Mouse (Mus musculus) cerebellum, adult 11-12 months (tissue): ENCODE measurements at regions not wholly inside any gene's neighbourhood (a gene's known extent, or its start where the extent isn't known, plus 50 kb on each side); places are given as distances from the start of the nearest gene placed in this dataset.
A peak's percentile ranks its signal among the peaks of the same experiment; 100 is the strongest.

ENCODE experiments used
- DNase-seq: peaks from one replicate; pipeline ENCODE4 v3.0.0; 2022

DNA sequence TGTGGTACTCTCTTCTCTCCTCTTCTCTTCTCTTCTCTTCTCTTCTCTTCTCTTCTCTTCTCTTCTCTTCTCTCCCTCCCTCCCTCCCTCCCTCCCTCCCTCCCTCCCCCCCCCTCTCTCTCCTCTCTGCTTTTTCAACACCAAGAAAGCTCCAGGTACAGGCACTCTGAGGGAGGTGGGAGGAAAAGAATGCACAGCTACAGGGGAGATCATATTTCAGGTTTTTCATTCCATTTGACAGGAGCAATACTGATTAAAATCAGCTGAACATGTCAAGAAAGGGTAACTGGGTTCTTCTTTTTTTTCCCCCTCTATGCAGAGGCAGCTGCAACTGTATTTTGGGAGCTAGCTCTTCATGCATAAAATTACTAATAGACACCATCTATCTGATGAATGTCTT lies 368.8 kb upstream of the Rack1 start:
- DNase-seq = no peak

- DNase-seq = no peak
Measured at GRCm38 (mm10) chr11:48427423-48427822, 372.7 kb upstream of the Rack1 start.

DNA sequence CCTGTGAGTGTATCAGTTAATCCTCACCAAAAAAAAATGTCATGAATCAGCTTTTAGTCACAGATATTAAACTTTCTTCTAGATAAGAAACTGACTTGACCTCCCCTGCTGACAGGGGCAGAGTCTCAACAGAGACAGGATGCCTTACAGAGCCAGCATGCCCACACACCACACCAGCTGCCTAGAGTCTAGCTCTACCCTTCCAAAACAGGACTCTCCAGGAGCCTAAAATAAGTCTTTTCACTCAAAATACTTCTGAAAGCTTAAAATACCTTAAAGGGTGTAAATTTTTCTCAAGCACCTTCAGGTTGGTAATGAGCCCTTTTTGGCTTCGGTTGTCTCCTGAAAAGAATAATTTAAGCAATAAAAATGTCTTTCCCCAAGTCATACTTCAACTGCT lies 373.7 kb upstream of the Rack1 start:
- no peak for DNase-seq

DNA sequence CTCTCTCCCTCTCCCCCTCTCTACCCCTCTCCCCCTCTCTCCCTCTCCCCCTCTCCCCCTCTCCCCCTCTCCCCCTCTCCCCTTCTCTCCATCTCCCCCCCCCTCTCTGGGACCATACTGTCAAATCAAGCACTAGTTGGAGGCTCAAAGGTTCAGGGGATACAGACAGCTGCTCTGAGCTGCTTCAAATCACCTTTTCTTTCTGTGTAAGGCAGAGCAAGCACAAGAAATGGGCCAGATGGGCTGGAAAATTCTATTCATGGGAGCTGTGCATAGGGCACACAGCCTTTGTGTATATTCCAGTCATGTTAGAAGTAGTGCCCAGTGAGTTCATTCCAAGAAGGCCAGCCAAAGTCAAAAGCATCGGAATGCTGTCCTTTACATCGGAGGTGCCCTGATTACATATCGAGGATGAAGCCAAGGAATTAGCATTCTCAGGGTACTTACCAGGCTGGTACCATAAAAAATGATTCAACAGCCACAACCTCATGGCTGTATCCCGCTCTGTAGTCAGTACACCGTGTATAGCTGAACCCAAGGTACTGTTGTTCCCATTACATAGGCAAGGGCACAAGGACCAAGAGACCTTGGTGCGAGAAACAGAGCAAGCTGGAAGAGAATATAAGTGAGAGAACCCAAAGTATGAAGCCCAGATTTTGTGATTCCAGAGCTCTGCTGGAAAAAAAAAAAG lies 381.9 kb upstream of the Rack1 start:
- DNase-seq = no peak

- no peak for DNase-seq
Measured at GRCm38 (mm10) chr11:48417615-48418014, 382.5 kb upstream of the Rack1 start.

GRCm38 (mm10) chr11:48398032-48398431 lies 402.1 kb upstream of the Rack1 start:
- DNase-seq = no peak

DNA sequence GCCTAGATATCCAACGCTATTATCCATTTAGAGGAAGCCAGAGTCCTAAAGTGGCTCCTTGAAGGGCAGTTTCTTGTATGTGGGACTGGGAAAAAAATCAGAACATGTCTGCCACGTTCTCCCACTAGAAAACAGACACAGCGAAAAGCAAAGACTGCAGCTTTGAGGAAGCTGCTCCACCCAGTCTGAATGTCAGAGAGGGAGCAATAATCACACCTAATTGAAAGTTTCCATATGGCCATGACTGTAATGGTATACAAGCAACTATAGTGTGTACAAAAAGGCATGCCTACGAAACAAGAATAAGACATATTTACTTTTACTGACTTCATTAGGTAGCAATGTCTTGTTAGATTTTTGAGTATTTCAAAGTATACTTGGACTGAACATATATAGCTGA lies 392.7 kb upstream of the Sgcd start:
- DNase-seq = no peak

DNA sequence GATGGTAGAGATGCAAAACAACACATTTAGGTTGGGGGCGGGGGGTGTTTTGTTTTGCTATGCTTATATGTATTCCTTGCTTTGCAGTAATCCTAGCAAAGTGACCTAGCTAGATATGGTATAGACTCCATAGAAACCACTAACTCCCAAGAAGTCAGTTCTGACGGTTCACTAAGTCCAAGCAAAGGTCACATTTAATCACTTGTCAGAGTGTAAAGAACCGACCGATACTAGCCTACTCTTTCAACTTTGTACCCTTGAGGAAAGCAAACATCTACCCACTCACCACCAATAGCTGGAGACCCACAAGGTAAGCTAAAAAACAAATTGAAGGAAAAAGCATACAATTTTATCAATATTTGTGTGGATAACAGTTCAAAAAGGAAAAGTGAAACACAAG lies 389.3 kb upstream of the Sgcd start:
- DNase-seq = no peak

DNA sequence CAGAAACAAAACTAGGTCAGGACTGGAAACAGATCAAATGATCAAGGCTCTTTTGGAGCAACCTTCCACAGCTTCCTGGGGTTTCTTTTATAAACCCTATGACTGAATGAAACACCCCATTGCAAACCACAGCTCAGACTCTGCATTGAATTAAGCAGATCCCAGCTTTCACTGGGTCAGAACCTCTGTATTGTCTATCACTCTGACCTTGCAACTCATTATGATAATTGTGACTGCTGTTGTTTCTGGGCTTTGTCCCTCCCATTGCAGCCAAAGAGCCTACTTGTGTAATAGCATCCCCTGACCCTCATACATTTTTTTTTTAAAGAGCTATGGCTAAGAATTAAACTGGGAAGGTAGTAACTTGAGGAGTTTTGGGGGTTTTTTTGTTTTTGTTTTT lies 388.5 kb upstream of the Sgcd start:
- DNase-seq = no peak

DNA sequence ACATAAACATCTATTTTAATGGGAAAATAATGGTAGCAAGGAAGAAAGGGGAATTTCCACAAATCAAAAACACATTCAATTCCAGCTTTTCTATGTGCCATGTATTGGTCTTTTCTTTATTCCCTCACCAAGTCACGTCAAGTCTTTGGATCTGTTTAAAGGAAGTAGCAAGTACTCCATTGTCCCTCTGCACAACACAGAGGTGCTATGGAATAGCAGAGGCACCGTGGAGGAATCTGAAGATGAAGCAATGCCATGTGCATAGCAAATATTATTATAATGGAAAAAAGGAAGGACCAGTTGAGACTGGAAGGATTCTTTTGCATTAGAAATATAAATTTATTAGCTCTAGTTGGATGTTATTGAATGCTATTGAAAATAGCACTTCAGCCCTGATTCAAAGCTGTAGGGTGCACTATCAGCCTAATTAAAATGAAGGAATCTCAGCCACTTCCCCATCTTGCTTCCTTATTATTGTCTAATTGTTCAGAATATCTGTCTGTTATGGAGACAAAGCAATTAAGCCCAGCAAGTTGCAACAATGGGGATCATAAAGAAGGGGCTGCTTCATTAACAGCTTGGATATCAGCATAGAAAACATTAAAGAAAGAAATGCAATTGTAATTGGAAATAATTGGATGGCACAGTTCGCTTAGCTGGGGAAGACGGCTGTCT lies 362.7 kb upstream of the Sgcd start:
- no peak for DNase-seq

- no peak for DNase-seq
Measured at GRCm38 (mm10) chr11:48314500-48314899, 325.7 kb upstream of the Sgcd start.

GRCm38 (mm10) chr11:48295370-48295769 lies 306.6 kb upstream of the Sgcd start:
- no peak for DNase-seq

DNA sequence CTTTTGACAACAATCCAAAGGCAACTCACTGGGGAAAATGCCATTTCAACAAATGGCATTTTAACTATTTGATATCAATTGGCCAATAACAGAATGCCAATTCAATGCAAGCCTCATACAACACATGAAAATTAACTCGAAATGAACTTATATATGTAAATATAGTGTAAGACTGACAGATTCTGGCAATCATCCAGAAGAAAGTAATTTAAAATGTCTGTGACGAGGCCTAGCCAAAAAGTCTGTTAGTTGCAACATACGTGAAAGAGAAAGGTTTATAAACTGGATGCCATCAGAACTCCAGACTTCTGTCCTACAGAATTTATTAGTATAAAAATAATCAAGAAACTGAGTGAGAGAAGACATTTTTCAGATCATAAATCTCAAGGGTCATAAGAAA lies 273.7 kb upstream of the Sgcd start:
- no peak for DNase-seq

DNA sequence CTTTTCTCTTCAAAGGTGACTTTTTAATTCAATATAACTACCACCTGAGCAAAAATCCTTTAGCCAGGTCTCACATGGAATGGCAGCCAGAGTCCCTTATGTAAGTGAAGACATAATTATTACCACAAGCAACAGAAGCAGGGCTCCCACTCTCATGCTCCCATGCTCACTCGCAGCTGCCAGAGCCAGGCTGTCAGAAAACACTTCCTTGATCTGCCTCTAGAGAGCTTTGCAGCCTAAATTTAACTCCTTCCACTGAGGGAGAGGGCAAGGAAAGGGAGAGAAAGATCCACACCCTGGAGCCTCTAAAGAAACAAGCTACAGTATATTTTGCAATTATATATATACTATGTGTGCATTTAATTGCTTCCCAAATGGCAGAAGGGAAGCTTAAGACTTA lies 272.3 kb upstream of the Sgcd start:
- DNase-seq = no peak

DNA sequence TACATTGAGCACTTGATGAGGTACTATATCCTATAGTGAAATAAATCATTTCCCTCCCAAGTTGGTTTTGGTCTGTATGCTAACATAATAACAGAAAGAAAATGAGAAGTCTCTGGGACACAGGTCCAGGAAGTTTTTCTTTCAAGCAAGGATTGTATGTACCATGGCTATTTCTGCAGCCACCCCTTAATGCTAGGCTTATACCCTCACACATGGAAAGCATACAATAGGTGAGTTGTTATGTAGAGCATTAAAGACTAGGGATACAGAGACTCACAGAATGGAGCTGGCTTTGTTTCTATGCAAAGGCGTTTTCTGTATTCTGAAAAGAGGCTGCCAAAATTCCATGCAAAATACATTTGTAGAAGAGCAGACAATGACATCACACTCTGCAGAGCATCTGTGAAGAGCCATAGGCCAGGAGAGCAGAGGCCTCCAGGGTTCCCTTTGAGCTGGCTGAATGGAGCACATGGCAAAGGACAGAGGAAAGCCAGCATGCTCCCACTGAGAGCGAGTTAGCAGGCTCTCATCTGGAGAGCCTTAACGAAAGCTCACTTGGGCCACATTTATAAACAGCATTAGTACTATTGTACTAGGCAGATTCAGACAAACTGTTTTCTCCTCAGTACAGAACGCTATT lies 262.0 kb upstream of the Sgcd start:
- no peak for DNase-seq

- no peak for DNase-seq
Measured at GRCm38 (mm10) chr11:48249315-48249714, 260.5 kb upstream of the Sgcd start.

- DNase-seq = no peak
Measured at GRCm38 (mm10) chr11:48221156-48221555, 232.4 kb upstream of the Sgcd start.

DNA sequence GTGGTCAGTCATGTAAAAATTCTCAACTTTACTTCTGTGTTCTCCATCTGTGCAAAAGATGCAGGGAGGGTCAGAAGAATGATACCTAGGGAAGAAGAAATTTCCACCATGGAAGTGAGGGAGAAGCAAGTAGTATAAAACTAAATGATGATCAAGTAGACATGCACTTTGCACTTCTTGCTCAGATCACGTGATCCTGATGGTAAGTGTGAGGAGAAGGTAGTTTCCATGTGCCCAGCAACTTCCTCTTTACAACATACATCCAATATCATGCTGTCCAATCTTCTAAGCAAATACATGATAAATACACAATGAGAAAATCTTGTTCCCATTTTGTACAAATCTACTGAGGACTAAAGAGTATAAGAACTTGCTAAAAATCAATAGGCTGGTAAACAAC lies 230.4 kb upstream of the Sgcd start:
- DNase-seq = no peak

GRCm38 (mm10) chr11:48216762-48217161 lies 228.0 kb upstream of the Sgcd start:
- no peak for DNase-seq

DNA sequence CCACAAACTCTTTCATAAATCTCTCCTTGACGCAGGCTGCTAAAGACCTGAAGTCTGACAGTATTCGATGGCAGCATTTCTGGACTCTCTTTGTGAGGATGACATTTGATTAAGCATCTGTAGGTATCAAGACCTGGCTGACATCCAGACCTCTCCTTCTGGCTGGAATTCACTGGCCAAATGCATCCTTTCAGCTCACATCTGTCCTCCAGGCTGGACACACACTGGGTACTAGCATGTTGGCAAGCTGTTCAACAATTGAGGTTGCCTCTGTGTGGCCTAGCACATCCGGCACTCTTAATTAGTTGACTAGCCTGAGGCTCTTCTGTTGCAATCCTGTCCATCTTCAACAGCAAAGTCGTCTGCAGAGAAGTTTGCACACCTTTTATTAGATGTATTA lies 197.8 kb upstream of the Sgcd start:
- DNase-seq = peak; percentile 25

DNA sequence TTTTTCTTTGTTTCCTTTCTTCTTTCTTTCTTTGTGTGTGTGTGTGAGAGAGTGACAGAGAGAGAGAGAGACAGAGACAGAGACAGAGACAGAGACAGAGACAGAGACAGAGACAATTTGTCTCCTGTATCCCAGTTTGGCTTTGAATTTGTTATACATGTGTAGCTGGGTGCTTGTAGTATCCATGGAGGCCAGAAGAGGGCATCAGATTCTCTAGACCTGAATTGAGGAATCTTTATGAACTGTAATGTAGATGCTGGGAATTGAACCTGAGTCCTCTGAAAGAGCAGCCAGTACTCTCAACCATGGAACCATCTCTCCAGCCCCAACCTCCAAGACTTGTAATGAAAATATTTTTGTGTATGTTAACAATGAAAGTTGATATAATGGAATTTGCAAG lies 190.2 kb upstream of the Sgcd start:
- no peak for DNase-seq

- no peak for DNase-seq
Measured at GRCm38 (mm10) chr11:48178174-48178573, 189.4 kb upstream of the Sgcd start.

- DNase-seq = no peak
Measured at GRCm38 (mm10) chr11:48176451-48176850, 187.7 kb upstream of the Sgcd start.

DNA sequence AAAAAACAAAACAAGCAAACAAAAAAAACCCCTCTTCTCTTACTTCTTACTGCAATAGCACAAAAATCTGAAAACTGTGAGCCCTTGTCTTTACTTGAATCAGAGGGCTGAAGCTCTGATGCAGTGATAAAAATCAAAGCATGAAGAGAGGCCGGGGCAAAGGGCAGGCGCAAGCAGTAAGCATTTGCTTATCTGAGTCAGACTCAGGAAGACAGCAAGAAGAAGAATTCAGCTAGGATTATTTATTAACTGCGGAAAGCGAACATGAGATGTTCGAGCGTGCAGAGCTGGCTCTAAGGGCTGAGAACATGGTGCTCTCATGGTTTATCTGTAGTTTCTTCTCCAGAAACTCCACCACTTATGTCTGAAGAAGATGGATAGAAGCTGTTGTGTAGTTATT lies 163.4 kb upstream of the Sgcd start:
- DNase-seq = no peak

- no peak for DNase-seq
Measured at GRCm38 (mm10) chr11:48133335-48133734, 144.6 kb upstream of the Sgcd start.
